Mouse (Mus musculus): ENCODE measurements around the gene 4931406P16Rik.

4931406P16Rik gene

GRCm38 (mm10) chr7:34250738-34251137, 62.6 kb downstream of the 4931406P16Rik start, which contains the start of gene Gm6096:
TSS of gene Gm6096 (plus strand) at chr7:34251038.
- no peak for DNase-seq (ENCODE audit: low read depth, low spot score)

- DNase-seq (ENCODE audit: low read depth, low spot score) = no peak
These were observed 66.4 kb downstream of the 4931406P16Rik start for GRCm38 (mm10) chr7:34246870-34247499.

GRCm38 (mm10) chr7:34242176-34242575, 71.2 kb downstream of the 4931406P16Rik start:
- DNase-seq (ENCODE audit: low read depth, low spot score) = no peak

GRCm38 (mm10) chr7:34238086-34238485, 75.3 kb downstream of the 4931406P16Rik start:
- no peak for DNase-seq (ENCODE audit: low read depth, low spot score)

GRCm38 (mm10) chr7:34235602-34236001, 77.7 kb downstream of the 4931406P16Rik start:
- DNase-seq (ENCODE audit: low read depth, low spot score) = no peak

- DNase-seq (ENCODE audit: low read depth, low spot score) = no peak
These were observed 78.5 kb downstream of the 4931406P16Rik start for GRCm38 (mm10) chr7:34234610-34235561.

GRCm38 (mm10) chr7:34233909-34234609, 79.3 kb downstream of the 4931406P16Rik start:
- peak; percentile 98 for DNase-seq (ENCODE audit: low read depth, low spot score)

GRCm38 (mm10) chr7:34232785-34233725, 80.3 kb downstream of the 4931406P16Rik start:
- DNase-seq (ENCODE audit: low read depth, low spot score) = no peak

GRCm38 (mm10) chr7:34230116-34230515, 83.2 kb downstream of the 4931406P16Rik start, which contains the start of gene Gpi1:
TSS of gene Gpi1 (minus strand) at chr7:34230336.
- peak; percentile 81 for DNase-seq (ENCODE audit: low read depth, low spot score)

- DNase-seq (ENCODE audit: low read depth, low spot score) = no peak
These were observed 83.7 kb downstream of the 4931406P16Rik start for GRCm38 (mm10) chr7:34229691-34230111.

GRCm38 (mm10) chr7:34229153-34229552, 84.2 kb downstream of the 4931406P16Rik start:
- DNase-seq (ENCODE audit: low read depth, low spot score) = no peak

GRCm38 (mm10) chr7:34228641-34229040, 84.7 kb downstream of the 4931406P16Rik start:
- no peak for DNase-seq (ENCODE audit: low read depth, low spot score)

- DNase-seq (ENCODE audit: low read depth, low spot score) = no peak
These were observed 86.5 kb downstream of the 4931406P16Rik start for GRCm38 (mm10) chr7:34226846-34227245.

- no peak for DNase-seq (ENCODE audit: low read depth, low spot score)
These were observed 87.3 kb downstream of the 4931406P16Rik start for GRCm38 (mm10) chr7:34226086-34226485.

GRCm38 (mm10) chr7:34224308-34224707, 89.0 kb downstream of the 4931406P16Rik start:
- DNase-seq (ENCODE audit: low read depth, low spot score) = no peak

GRCm38 (mm10) chr7:34222340-34222739, 91.0 kb downstream of the 4931406P16Rik start:
- DNase-seq (ENCODE audit: low read depth, low spot score) = no peak

GRCm38 (mm10) chr7:34221594-34222250, 91.6 kb downstream of the 4931406P16Rik start:
- DNase-seq (ENCODE audit: low read depth, low spot score) = no peak

- DNase-seq (ENCODE audit: low read depth, low spot score) = no peak
These were observed 94.9 kb downstream of the 4931406P16Rik start for GRCm38 (mm10) chr7:34218496-34218895.

- no peak for DNase-seq (ENCODE audit: low read depth, low spot score)
These were observed 96.9 kb downstream of the 4931406P16Rik start for GRCm38 (mm10) chr7:34216474-34216873.

GRCm38 (mm10) chr7:34215481-34215880, 97.9 kb downstream of the 4931406P16Rik start:
- no peak for DNase-seq (ENCODE audit: low read depth, low spot score)
